Mouse (Mus musculus) hematopoietic stem cell, adult 5-6 weeks (primary cell): ENCODE results near the gene Idh3b. TPM values are rescaled to one million over a fixed set of nuclear protein-coding genes. Genes with fewer than 3 reads are reported as not detected.

Source experiments
- ATAC-seq, 2 experiments: fragments of 125-278 bp in 1 of 2; replicated peaks in 1 of 2; 2 replicates each; pipeline ENCODE4 v1.8.0; 2016 to 2017; ENCODE audit warnings: inconsistent platforms in 2 of 2, mild to moderate bottlenecking in 2 of 2, moderate number of reproducible peaks in 2 of 2, low read depth in 1 of 2, moderate TSS enrichment in 1 of 2; ENCODE audit not compliant: low FRiP score in 2 of 2, poor library complexity in 2 of 2, severe bottlenecking in 2 of 2, insufficient read depth in 1 of 2, low TSS enrichment in 1 of 2
- total RNA-seq: library from RNA; stranded (forward); fragments of 172-1452, 232-1000 nt; gene quantifications from 2 replicates; pipeline ENCODE4 v1.2.3, GENCODE M21; 2017

Gene Idh3b
- total RNA-seq = 98.3 and 145 TPM in 2 replicates

DNA sequence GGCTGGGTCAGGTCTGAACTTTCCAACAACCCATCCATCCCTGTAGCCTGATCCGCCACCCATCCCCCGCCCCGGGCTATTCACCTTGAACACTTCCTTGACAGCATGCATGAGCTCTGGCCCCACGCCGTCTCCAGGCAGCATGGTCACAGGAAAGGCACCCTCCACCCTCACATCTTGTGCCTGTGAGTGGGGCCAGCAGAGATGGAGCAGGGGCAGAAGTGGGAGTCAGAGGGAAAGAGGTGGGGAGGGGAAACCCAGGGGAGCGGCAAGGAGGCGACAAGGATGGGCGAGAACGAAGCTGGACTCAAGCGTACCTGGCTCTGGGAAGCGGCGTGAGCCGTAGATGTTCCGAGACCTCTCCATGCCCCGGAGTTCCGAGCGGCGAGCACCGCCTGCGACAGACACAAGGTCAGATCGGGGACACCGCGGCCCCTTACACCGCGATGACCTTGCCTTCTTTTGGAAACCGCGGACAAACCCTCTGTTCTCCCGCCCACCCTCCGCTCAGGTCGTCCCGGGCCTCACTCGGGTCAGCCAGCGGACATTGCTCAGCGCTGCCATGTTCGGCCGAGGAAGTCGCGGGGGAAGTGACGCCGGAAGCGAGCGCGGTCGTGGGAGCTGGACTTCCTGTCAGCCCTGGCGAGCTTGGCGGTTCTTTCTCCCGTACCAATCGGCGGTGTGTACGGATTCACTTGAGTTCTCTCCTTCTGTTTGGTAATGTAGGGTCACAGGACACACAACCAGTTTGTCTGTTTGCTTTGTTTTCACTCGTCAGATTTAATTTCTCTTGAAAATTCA is at the start of gene Idh3b:
Gene Idh3b (minus strand): TSS at position 694 of the 801 bp plus-strand sequence.
- peak; percentile 83 to 84 for ATAC-seq

DNA sequence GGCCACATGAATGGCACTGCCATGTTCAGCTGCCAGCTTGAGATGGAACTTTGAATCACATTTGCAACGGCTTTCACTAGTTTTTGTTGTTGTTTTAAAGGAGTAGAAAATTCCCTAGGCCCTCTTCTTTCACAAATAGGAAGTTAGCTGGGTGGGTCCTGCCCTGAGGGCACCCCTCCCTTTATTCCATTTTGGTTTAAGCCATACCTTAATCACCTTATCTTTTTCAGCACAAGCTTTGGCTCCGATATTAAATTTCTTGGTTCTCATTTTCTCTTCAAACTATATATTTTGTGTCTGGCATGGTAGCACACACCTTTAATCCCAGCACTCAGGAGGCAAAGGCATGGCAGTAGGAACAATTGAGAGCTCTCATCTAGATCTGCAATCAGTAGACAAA is 45.2 kb upstream of the Idh3b start:
- ATAC-seq = no peak

DNA sequence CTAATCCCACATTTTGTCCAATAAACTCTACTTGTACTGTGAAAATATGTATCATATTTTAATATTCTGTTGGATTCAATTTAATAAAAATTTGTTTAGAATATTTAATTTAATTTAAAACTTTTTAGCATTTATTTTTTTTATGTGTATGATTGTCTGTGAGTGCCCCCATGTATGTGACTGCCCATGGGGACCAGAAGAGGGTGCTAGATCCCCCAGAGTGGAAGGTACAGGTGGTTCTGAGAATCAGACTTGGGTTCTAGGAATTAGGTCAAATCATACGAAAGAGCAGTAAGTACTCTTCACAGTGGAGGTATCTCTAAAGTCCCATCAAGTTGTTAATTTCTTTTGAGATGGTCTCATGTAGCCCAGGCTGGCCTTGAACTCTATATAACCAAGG is 42.7 kb upstream of the Idh3b start:
- no peak for ATAC-seq

DNA sequence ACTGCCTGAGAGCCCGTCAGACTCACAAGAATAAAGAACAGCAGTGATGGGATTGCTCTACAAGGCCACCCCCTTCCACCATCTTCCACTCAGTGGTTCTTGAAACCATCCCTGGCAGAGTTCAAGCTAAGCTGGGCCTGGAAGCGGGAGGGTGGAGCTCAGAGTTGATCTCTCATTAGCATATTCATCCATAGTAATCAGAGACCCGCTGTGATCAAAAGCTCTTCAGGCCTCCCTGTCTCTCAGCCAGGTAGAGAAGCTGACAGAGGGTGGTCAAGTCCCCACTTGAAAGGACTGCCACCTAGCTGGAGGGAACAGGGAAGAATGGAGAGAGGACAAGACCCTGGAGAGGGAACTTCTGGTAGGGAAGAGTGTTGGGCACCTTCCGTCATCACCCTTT is 18.7 kb upstream of the Idh3b start:
- ATAC-seq = no peak

DNA sequence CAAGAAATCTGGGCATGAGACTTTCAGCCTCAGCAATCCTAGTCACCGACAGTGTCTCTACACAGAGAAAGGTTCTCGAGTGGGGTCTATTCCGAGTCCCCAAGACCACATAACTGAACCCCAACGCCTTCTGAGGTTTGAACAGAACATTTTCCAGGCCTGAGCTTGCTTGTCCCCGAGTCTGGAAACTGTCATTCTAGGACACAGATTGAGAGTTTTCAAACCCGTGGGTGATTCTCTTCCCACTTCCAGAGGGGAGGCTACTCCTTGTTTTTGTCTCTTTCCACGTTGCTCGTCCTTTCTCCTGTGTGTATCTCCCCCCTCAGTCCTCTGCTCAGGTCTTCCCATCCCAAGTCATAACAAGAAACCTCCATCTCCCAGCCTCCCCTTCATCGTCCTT is 13.2 kb upstream of the Idh3b start:
- ATAC-seq = no peak

DNA sequence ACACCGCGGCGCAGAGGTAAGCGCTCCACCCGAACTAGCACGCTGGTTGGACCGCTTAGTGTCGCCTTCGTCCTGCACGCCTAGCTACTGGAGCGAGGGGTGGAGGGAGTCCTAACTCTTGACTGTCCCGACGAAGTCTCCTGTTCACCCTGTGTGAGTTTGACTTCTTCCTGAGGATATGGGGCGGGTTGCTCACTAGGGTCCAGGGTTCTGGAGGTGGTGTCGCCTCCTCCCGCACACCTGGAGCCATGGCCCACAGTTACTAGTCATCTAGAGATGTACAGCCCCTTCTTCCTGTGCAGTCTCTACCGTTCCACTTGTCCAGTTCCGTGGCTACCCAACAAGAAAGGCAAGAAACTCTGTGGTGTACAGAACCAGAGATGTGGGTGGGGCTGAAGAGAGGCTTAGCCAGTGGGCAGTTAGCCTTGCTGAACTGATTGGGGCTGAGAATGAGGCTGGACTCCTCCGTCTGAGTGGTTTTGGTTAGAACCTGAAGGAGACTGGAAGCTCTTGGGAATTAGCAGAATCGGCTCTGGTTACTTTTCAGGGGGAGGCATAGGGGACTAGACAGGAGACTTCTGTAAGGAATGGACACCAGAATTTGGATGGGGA is 11.9 kb upstream of the Idh3b start:
- ATAC-seq = no peak

DNA sequence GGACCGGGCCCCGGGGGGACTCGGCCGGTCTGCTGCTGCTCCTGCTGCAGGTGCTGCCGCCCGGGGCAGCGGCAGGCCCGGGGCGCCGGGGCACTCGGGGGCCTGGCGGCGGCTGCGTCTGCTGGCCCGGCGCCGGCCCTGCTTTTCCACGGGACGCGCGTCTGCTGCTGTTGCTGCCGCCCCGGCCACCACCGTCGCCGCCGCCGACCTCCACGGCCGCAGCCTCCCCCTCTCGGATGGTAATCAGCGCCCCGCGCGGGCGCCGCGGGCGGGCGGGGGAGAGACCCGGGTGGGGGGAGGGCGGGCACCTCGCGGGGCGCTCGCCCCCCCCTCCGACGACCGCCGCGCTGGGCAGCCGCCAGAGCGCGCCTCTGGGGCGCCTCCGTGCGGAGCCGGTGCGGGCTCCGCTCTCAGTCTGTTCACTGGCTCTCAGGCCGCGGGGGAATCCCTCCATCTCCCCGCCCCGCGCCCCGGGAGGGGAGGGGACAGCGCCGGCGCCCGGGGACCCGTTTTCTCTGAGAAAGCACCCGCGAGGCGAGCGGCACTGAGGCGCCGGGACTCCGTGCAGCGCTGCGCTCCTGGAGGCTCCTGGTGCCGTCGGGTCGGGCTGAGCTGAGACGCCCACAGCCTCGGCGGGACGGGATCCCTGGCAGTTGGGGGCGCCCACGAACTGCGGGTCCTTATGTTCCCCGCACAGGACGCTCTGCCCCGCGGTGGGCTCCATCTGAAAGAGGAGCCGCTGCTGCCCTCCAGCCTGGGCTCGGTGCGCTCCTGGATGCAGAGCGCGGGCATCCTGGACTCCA is 11.2 kb upstream of the Idh3b start:
- no peak for ATAC-seq

DNA sequence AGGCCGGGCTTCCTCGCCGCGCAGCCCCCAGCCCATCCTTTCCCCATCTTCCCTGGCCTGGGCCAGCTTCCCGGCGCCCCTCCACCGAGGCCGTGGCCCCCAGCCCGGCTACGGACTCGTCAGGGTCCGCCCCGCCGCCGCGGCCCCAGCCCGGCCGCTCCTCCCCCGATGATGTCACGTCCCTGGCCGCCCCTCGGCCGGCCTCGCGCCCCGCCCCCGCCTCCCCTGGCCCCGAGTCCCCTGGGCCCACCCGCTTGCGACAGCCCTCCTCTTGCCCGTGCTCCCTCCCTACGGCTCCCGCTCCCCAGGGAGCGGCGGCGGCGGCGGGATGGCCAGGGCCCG is 10.6 kb upstream of the Idh3b start, which contains the start of gene Ebf4:
Gene Ebf4 (plus strand): TSS at position 234 of the 342 bp plus-strand sequence.
- ATAC-seq = no peak

DNA sequence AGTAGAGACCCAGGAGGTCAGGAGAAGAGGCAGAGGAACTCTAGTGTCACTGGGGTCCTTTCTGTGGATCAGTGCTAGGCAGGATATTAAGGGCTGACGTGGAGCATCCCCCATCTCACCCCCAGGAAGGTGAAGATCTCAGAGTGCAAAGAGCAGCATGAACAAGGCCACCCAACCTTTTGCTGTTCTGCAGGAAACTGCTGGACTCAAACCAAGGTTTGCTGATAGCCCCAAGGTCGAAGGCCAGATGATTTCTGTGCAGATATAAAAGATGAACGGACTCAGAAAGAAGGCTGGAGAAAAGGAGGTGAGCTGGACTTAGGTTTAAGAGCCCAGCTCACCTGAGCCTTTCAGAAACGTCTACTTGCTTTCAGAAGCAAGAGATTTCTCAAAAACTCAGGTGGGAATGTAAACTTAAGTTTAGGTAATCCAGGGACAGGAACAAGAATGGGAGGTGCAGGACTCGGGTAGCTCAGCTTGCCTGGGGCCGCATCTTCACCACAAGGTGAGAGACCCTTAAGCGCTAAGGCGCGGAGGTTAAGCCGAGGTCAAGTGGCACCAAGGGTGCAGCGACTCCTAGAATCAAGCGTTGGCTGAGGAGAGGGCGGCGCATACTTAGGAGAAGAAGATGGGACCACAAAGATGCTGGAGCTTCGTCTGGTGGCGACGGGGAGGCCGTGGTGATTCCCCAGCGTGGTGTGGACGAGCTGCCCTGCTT is 10.0 kb upstream of the Idh3b start:
- no peak for ATAC-seq

DNA sequence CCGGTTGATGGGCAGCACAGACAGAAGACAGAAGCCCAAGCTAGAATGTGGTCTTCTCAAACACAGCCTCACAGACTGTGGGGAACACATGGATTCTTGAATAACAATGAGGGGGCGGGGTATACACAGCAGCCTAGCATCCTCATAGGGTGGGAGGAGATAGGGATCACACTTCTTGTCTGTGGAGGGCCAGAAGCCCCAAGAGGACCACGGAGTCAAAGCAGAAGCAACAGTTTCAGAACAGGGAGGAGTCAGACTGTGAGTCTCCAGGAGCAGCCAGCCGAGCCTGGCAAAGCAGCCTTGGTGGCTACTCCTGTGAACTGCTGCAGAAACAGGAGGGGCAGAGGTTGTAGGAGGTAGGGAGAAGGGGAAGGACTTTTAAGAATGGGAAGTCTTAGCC is 9.1 kb upstream of the Idh3b start:
- no peak; a peak in 1 of 4 replicates for ATAC-seq

DNA sequence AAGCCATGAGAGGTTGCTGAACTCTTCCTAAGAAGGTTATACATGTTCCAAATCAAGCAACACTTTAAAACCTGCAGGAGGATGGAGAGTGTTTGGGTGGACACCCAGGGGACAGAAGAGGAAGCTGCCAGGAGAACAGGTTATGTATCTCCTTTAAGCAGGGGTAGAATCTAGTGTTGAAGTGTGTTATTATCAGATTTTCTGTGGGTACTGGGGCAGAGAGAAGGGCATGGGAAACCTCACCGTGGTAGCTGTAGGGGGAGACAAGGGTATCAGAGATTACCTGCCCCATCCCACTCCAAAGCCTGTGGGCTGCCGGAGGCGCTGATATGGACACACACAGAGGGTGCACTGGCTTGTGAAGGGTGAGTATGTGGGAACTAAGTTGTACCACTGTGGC is 8.7 kb upstream of the Idh3b start:
- no peak for ATAC-seq

DNA sequence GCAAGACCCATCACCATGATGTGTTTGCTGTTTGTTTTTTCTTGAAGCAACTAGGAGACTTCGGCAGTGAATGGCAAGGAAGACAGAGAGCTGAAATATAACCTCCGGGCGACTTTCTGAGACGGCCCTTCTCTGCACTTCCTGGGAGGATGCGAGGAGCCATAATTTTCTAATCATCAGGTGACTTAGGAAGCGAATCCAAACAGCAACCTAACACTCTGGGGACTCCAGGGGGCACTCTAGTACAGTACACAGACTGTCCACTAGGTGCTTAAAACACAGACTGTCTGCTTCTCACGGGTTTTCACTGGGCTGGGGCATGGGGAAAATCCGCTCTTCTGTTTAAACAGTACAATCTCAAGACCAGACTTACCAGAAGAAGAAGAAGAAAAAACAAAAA is 7.1 kb upstream of the Idh3b start:
- peak; percentile 76 to 78 for ATAC-seq

DNA sequence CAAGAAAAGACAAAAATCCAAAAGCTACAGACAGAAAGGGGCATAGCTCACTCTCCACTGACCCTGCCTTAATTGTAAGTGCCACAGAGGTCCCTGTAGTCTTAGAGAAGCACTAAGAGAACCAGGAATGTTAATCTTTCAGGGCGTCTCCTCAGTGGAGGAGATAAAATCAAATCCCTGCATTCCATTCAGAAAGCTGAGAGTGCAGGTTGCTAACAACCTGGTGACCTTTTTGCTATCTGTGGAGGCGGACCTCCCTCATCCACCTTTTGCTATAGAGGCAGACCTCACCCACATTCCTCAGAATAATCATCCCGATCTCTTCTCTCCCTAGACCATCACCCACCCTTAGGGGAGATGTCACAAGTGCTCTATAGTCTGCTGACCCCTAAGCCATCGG is 4.7 kb upstream of the Idh3b start:
- ATAC-seq = no peak

DNA sequence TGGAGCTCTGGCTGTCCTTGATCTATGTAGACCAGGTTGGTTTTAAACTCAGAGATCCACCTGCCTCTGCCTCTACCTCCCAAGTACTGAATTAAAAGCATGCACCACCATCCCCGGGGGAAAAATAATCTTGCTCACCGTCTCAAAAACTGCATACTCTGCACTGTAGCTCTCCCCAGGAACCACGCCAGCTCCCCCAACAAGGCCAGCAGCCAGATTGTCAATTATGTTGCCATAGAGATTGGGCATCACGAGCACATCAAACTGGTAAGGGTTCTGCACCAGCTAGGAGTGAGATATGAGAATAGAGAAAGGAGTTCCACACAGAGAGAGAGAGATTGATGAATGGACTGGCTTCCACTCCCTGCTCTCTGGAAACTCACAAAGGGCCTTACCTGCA is 3.5 kb downstream of the Idh3b start:
- no peak for ATAC-seq

DNA sequence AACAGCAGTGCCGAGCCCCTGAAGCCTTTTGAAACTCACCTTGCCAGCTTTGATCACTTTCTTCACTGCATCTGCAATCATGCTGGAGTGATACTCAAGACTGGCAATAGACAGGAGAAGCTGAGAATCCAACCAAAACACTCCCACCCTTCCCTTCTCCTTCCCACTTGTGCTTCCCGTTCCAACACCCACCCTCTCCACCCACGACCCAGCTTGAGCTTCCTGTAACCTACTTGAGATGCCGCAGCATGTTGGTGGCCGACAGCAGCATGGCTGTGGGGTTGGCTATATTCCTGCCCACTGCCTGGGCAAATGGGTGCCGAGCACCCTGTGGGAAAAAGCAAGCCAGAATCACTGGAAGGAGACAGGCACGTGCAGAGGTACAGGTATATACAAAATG is 4.1 kb downstream of the Idh3b start:
- no peak for ATAC-seq

DNA sequence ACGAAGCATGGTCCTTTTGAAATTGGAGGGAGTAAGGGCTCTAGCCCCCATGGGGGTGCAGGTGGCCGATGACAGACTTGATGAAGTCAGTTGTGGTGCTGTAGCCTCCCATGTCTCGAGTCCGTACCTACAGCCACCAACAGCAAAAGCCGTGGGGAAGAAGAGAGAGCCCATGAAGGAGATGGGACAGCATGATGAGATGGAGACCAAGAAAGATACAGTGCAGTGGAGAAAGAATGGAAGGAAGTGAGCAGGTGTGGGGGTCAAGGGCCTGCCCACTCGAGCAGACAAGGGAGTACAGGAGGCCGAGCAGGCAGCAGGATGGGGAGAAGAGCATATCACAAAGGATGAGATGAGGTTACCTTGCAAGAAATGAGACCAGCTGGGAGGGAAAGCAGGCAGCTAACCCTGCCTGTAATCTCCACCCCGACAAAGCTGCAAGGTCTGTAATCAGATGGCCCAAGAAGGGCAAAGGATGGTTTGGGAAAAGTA is 4.7 kb downstream of the Idh3b start:
- no peak for ATAC-seq

DNA sequence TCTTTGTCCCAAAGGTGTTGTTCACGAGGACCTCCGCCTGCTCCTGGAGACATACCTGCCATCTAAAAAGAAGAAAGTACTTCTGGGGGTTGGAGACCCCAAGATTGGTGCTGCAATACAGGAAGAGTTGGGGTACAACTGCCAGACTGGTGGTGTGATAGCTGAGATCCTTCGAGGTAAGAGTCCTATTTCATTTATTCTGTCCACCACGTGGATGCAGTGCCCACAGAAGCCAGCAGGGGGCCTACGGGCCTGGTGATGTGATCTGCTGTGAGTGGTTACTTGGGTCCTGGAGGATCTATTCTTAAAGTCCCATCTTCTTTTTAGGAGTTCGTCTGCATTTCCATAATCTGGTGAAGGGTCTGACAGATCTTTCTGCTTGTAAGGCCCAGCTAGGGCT is 8.7 kb downstream of the Idh3b start:
- 0 out of 4 replicates have a peak, but pooled peaks of 1 of the 2 experiments have one; percentile 18 for ATAC-seq
